Mouse (Mus musculus) bone marrow, adult 2 months (tissue): ENCODE measurements at regions not wholly inside any gene's neighbourhood (a gene's known extent, or its start where the extent isn't known, plus 50 kb on each side); places are given as distances from the start of the nearest gene placed in this dataset.

Source experiments
- CTCF ChIP-seq: fragments of 200-500 bp; IDR thresholded peaks from 2 replicates; pipeline ENCODE4 v1.5.1; 2011; ENCODE audit warnings: low read length, control low read depth; ENCODE audit not compliant: control insufficient read depth, insufficient read depth
- POLR2A ChIP-seq: fragments of 200-500 bp; IDR thresholded peaks from 2 replicates; pipeline ENCODE4 v1.6.1; 2011; ENCODE audit warnings: low read depth, mild to moderate bottlenecking, control low read depth, low read length, borderline replicate concordance; ENCODE audit not compliant: control insufficient read depth

DNA sequence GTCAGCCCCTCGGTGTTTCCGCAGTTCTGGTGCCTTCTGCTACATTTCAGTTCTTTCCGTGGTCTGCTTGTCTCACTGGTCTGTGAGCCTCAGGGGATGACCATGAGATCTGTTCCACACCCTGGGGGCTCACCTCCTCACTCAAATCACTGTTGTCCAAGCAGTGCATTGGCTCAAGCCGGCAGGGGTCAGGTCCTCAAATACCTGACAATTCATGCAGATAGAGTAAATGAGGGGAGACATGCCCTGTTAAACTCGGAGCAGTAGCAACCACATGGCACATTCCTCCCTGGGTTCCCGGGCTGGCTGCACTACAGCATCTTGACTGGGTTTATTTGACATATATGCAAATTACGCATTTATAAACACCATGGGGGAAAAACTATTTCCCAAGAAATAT is 84.0 kb upstream of the Zmiz1 start:
- no peak for TF ChIP-seq CTCF
- TF ChIP-seq POLR2A = no peak
